Mouse (Mus musculus) ES-Bruce4 (cell line): ENCODE measurements around the gene Shc4.

Experiments
- CTCF ChIP-seq: IDR thresholded peaks from one replicate; pipeline ENCODE4 v1.8.1; 2011; ENCODE audit warnings: low read depth, low read length
- POLR2A ChIP-seq: IDR thresholded peaks from one replicate; pipeline ENCODE4 v1.8.1; 2011; ENCODE audit warnings: low read length; ENCODE audit not compliant: insufficient read depth

GRCm38 (mm10) chr2:125681811-125682210, 42.1 kb downstream of the Shc4 start:
- TF ChIP-seq POLR2A (no peak), CTCF (no peak)
